Mouse (Mus musculus) heart, adult 8-10 months (tissue): ENCODE results near the gene Bicra. TPM values are rescaled to one million over a fixed set of nuclear protein-coding genes. Genes with fewer than 3 reads are reported as not detected.

Experiments
- DNase-seq: peaks from one replicate; pipeline ENCODE4 v3.0.0; 2022; ENCODE audit warnings: low spot score
- total RNA-seq, 4 experiments: library from RNA; stranded (reverse); gene quantifications; 2 replicates each; pipeline ENCODE4 v1.2.4; 2022

Bicra gene
- total RNA-seq, 4 experiments from 2014 or later = 5.7 to 8.6 (median 7.7) TPM

DNA sequence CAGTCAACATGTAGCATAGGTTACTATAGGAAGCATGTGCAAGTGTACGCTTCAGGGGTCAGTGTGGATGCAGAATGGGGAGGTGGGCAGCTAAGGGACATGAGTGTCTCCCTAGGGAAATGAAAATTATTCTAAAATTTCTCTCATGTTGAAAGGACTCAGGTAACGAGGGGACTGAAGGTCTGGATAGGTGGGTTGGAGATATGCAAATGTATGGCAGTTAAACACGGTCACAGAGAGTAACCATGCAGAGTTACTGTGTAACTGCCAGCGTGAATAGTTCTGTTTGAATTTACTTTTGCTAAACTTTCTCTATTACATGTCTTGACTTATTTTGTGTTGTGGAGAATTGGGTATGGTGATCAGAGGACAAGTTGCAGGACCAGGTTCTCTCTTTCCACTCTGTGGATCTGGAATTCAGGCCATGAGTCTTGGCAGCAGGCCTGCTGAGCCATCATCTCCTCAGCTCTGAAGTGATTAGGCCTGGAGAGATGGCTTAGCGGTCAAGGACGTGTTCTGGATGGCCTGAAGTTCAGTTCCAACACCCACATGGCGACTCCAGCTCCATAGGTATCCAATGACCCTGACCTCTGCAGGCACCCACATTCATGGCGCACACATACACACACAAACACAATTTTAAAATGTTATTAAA lies 33.1 kb downstream of the Bicra start:
- peak; percentile 59 for DNase-seq

DNA sequence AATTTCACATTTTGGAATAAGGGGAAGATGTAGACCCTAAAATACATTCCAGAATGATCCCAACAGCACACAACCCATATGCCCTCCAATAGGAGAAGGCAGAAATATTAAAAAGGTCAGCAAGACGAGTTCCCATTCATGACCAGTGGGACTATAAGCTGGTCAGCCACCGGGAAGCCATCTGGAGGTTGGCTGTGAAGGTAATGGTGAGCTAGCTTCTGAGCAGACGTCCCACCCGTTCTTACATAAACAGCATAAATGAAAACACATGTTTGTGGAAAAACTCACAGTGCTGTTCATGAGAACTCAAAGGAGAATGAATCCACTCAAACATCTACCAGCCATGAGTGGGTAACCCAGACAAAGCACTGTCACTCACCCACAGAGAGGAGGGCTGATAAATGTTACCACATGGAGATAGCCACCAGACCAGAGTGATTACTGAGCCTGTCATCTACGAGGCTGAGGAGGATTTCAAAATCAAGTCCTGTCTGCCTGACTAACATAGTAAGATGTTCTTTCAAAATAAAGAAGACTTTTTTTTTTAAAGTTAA lies 33.9 kb downstream of the Bicra start:
- no peak for DNase-seq

DNA sequence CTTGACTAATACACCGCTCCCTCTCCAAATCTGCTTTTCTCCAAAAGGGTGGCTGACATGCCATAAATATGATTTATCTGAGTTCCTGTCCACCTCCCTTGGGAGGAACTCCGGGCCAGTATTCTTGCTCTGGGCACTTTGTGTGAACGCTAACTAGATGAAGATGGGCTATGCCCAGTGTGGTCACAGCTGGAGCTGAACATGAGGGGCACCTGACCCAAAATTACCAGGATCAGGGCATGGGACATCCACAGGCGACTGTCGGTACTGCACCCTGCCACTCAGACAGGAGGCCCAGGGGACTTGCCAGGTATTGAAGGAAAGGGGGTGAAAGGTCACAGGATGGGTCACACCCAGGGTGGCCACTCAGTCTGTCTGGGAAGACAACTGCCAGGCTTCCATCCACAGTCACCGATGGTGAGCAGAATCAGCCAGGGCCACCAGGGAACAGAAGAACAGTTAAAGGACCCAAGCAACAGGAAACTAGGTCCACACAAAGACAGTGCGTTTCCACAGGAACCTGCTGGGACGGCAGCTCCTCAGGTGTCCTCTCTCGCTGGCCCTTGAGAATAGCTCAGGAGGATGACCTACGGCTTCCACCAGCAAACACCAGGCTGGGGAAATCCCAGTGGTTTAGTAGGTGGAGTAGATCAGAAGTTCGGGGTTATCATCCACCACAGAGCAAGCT lies 35.0 kb downstream of the Bicra start:
- peak; percentile 39 for DNase-seq

DNA sequence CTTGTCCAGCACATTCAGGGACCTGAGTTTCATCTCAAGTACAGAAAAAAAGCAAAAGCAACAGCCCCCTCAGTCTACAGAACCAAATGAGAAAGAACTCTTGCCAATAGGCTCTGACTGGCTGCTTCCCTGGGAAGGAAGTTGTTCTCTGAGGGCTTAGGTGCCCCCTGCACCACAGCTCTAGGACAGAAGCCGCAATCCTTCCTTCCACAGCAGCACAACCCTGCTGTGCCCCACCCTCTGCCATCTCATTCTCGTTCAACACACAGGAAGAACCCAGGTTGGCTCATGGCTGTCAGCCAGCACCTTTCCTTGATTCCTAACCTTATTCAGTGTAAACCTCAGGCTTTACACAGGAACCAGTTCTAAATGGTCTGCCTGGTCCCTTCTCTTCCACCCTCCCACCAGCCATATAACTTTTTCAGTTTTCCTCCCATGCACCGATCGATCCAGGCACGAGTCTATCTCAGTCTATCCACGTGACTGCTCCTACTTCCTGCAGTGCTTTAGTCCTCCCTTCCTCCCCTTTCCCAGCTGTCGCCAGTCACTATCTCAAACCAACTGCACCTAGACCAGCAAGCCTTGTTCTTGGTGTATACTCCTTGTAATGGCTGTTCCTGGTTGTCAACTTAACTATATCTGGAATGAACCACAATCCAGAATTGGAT lies 36.2 kb downstream of the Bicra start:
- no peak for DNase-seq

DNA sequence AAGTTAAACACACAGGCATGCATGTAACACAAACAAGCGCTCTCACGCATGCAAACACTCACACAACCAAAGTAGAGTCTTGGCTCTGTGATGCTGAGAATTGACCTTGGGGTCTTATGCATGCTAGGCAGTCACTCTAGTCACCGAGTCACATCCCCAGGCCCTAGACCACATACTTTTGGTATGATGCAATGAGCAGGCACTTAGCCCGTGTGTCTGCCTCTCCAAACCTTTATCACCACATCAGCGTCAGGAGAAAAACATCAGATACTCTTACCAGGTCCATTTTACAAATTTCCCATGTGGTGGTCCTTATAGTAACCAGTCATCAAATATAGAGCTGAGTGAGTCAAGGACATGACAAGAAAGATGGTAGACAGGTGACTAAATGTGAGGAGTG lies 37.1 kb downstream of the Bicra start:
- no peak for DNase-seq

DNA sequence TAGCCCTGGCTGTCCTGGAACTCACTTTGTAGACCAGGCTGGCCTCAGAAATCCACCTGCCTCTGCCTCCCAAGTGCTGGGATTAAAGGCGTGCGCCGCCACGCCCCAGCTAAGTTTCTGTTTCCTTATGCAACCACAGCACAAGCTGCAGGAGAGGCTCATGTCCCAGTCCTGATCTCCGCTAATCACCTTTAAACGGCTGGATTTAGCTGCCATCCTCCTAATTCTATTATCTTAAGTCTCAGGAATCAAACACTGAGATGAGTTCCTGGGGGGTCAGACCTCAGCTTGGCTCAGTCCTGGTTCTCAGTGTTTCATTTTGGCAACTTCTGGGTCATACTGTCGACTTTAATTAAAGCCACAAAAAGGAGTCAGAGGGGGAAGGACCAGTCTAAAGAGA lies 38.1 kb downstream of the Bicra start:
- DNase-seq = no peak

DNA sequence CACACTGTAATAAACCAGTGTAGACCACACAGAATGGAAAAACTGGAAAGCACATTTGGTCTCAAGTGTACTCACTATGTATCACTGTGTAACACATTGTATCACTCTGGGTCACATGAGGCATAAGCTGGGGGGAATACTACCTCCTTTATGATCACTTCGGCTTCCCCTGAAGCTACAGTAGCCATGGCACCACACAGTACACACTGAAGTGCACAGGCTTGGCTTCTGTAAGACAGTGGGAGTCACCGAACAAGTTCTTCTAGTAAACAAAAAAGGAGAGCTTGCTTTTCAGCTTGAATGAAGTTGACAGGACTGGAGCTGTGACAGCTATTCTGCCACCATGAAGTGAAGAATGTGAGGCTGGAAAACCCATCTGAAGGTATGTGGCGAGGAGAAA lies 42.7 kb downstream of the Bicra start:
- no peak for DNase-seq

DNA sequence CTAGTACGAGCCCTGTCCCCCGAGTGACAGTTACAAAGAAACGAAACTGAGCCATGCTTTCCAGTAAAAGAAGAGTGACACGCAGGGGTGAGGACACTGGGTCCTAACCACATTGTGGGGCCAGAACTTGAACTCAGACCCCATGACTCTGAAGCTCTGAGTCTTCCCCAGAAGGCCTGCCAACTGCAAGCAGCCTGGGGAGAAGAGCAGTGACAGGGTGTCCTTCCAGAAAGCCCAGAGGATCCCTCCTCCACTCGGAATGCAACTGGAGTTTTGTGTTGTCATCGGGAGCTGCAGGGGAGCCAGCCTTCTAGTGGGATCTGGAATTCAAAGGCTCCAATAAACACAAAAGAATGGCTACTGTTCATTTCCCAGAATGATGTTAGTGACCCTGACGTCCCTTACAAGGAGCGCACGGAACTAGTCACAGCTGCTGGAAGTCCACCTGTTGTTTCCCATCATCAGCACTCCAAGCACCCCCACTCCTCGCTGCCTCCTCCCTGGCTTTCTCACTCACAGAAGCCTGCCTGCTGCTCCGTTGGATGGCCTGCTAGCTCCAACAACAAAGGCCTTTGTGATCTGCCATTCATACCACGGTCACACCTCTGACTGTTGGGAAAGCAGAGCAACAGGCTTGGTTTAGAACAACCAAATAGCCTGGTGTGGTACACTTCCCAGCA lies 43.4 kb downstream of the Bicra start:
- DNase-seq = no peak

DNA sequence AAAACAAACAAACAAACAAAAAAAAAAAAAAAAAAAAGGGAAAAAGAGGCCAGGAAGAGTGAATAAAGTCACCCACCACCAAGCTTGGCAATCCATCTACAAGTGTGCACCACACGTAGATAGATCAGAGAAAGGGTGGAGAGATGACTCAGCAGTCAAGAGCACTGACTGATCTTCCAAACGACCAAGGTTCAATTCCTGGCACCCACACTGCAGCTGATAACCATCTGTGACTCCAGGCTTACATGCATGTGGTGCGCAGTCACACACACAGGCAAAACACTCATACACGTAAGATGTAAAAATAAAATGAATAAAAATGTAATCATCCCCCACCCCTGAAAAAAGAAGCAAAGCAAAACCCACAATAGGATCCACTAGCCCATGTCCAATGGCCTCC lies 44.7 kb downstream of the Bicra start:
- DNase-seq = no peak

DNA sequence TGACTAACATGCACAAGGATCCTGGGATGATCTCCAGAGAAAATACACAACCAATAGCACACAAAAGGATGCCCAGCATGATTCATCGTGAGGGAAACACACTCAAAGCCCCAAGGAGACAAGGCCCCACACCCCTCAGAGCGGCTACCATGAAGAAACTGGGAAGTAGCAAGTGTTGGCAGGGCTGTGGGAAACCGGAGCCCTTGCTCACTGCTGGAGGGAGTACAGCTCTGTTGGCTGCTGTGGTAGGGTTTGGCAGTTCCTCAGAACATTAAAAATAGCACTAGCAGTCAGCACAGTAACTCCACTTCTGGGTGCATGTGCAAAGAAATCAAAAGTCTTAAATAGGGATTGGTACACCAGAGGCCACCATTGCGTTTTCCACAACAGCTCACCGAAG lies 45.5 kb downstream of the Bicra start:
- peak; percentile 85 for DNase-seq

DNA sequence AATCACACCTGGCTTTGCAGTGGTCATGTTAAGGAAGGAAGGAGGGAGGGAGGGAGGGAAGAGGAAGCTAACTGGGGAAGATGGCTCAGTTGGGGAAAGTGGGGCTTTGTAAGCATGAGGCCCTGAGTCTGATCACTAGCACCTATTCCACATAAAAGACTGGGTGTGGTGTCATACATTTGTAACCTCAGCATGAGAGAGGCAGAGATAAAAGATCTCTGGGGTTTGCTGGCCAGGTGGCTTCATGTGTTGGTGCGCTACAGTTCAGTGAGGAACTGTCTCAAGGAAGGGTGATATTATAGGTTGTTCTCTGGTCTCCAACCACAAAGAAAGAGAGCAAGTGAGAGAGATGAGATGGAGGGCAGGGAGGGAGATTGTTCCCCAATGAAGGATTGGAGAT lies 46.0 kb downstream of the Bicra start:
- DNase-seq = no peak

DNA sequence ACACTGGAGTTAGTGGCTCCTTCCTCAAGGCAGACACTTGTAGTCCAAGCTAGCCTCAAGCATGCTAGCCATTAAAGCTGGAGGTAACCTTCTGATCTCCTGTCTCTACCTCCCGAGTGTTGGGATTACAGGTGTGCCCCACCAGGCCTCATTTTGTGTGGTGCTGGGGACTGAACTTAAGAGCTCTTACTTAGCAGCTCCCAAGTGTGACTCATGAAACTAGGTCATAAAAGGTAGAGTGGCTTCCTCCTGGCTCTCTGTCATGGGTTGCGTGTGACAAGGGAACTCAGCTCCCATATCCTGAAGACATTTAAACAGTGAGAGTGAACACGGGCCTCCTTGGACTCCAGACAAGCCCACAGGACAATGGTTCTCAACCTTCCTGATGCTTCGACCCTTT lies 53.9 kb downstream of the Bicra start:
- DNase-seq = no peak

DNA sequence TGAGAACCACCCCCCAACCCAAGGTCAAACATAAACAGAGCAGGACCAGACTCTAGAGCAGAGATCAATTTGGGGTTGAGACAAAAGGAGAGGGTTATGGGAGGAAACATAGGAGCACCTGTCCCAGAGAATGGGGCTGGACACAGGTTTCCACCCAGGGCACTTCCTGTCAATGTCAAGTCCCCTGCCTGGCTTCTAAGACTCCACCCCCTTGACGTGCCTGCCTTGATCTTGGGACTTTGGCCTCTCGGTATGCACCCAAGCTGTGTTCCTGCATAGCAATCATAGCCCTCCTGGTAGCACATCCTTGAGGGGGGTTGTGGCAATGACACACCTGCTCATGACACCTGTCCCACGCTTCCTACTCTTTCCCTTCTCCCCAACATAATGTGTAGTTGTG lies 54.6 kb downstream of the Bicra start:
- DNase-seq = no peak

DNA sequence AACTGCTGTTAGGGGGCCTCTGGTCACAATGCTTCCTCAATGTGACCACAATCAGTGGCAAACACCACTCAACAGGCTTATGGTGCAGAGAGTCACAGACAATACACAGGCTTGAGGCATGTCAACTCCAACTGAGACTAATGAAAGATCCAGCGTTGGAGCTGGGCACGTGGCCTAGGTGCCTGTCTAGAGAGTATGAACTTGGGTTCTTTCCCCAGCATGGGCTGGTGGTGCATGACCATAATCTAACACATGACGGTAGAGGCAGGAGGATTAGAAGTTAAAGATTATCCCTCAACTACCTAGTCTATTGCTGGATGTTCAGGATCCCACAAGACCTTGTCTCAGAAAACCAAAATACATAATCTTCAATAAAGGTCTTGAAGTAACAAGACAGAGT lies 56.0 kb downstream of the Bicra start:
- no peak for DNase-seq

DNA sequence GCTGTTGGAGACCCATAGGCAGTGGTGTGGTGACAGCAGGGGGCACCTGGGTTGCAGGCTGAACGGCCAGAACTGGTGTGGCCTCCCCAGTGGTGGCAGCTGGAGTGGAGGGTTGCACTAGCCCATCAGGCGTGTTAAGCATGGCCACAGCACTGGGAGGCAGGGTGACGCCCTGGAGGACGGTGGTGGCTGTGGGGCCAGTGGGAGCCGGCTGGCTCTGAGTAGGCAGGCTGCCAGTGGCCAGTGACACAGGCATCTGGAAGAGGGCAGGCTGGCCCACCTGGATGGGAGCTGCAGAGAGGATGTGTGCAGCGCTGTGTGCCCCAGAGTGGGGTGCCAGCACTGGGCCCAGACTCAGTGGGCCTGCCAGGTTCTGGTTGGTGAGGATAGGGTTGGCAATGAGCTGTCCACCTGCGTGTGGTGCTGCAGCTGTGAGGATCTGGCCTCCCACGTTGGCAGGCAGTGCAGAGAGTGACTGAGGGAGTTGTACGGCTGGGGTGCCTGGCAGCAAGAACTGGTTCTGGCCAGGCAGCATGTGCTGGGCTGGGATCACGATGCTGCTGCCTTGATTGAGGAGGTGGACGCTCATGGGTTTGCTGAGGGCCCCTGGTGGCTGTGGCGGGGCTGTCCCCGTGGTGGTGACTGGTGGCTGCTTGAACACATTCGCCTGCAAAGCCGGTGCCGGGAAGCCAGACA lies 59.9 kb downstream of the Bicra start:
- DNase-seq = no peak

DNA sequence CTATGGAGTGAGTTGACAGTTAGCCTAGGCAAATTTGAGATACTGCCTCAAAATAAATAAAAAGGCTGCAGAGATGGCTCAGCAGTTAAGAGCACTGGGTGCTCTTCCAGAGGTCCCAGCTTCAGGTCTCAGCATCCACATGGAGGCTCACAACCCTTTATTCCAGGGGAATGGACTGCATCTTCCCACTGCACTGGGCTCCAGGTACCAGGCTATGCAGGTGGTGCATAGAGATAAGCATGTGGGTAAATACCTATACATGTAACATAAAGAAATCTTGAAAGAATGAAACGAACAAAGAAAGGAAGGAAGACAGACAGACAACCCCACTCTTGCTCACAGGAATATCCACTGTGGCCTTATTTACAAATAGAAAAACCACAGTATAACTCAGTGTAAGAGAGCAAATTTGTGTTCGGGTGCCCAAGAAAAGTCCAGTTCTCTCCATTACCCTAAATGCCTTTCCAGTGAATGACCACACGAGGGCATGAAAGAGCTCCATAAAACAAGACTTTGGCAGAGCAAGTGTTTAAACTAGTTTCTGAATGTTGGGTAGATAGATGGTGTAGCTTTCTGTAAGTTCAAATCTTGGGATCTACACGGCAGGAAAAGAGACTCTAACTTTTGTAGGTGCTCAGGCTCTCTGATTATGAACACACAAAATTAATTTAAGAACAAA lies 64.9 kb downstream of the Bicra start:
- peak; percentile 61 for DNase-seq

DNA sequence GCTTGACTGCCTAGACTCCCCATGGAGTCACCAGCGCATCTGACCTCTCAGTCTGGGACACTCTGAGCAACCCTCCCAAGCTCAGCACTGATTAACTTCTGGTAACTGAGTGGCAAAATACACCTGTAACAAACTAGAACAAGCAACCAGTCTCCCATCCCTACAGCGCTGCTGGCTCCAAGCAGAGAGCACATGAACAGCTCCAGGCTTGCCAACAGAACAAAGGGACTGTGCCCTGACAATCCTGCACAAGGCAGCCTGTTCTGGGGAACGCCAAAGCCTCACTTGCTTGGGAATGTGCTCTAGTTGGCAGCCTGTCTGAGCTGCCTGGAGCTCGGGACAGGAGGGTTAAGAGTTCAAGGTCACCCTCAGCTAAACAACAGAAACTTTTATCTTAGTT lies 66.2 kb downstream of the Bicra start:
- peak; percentile 62 for DNase-seq

DNA sequence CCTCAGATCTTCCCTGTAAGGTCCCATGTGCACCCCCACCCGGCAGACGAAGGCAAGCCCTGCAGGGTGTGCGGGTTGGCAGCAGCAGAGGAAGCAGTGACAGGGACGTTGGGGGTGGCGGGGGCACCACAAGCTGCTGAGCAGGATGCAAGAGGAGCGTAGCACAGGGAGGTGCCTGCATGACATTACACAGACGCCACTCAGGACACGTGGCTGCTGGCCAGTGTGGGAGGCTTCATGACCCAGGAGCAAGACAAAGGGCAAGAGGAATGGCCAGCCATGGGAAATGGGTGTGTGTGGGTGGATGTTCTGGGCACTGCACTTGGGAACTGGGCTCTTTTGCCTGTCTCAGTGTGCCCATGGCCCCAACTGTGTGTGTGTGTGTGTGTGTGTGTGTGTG lies 67.5 kb downstream of the Bicra start:
- no peak for DNase-seq

DNA sequence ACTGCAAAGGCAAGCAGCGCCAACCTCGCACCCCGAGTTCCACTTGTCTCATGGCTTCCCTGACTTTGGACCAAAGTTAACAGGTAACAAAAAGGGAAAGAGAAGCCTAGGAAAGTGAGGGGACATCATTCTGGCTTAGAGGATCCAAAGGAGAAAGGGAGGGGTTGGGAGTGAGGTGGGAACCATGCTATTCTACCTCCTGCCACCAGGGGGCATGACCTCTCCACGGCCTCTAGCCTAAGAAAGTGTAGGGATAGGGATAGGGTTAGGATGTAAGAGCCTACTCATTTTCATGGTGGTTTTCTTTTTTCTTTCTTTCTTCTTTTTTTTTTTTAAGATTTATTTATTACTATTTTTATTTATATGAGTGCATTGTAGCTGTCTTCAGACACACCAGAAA lies 71.8 kb downstream of the Bicra start:
- no peak for DNase-seq

DNA sequence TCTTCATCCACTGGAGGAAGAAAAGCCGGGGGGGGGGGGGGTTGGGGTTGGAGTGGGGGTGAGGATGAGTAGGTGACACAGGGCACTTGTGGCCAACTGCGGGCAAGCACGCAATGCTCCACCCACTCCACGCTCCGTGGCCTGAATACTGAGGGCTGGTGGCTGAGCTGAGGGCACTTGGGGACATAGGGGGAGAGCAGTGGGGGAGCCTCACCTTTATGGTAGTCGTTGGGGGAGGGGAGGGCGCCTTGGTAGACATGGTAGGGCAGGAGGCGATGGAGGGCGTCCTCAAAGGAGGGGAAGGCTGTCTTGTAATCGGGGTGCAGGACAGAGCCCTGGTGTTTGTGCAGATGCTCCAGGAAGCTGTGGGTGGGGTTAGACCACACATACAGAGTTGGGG lies 72.3 kb downstream of the Bicra start:
- DNase-seq = no peak

DNA sequence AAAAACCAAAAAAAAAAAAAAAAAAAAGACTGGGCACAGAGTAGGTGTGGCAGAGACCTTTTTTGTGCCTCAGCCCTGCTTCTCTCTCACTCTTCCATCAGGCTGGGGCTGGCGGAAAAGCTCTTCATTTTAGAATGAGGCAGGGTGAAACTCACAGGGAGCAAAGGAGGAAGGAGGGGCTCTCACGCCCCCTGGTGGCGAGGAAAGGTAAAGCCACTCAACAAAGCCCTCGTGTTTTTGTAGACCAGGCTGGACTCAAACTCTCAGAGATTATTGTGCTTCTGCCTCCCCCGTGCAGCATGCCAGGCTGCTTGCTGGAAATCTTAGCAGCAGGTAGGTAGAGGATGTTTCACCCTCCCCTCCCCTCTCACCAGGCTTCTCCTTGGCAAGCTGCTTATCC lies 73.0 kb downstream of the Bicra start:
- DNase-seq = peak; percentile 63
